Mouse (Mus musculus) liver, embryonic 12.5 days (tissue): ENCODE measurements at regions not wholly inside any gene's neighbourhood (a gene's known extent, or its start where the extent isn't known, plus 50 kb on each side); places are given as distances from the start of the nearest gene placed in this dataset.

Experiments used
- ATAC-seq: fragments of 200-750 bp; cut with Nextera tagmentation; 2 replicates; pipeline ENCODE4 v1.8.0; 2017; ENCODE audit warnings: moderate number of reproducible peaks, mild to moderate bottlenecking, moderate library complexity
- H3K27ac ChIP-seq: fragments of 300-500 bp; sonication (generic); 2 replicates; pipeline ENCODE4 v1.5.1; 2016; ENCODE audit warnings: mild to moderate bottlenecking
- H3K27me3 ChIP-seq: fragments of 300-500 bp; sonication (generic); replicated peaks from 2 replicates; pipeline ENCODE4 v1.6.1; 2016; ENCODE audit warnings: mild to moderate bottlenecking, moderate library complexity
- H3K36me3 ChIP-seq: fragments of 300-500 bp; sonication (generic); 2 replicates; pipeline ENCODE4 v1.6.1; 2016; ENCODE audit warnings: mild to moderate bottlenecking, moderate library complexity
- H3K4me1 ChIP-seq: fragments of 300-500 bp; sonication (generic); 2 replicates; pipeline ENCODE4 v1.6.1; 2016
- H3K4me2 ChIP-seq: fragments of 300-500 bp; sonication (generic); 2 replicates; pipeline ENCODE4 v1.6.1; 2016; ENCODE audit warnings: mild to moderate bottlenecking, moderate library complexity
- H3K4me3 ChIP-seq: fragments of 300-500 bp; sonication (generic); 2 replicates; pipeline ENCODE4 v1.5.1; 2016; ENCODE audit warnings: mild to moderate bottlenecking, moderate library complexity
- H3K9ac ChIP-seq: fragments of 300-500 bp; sonication (generic); 2 replicates; pipeline ENCODE4 v1.6.1; 2016; ENCODE audit warnings: mild to moderate bottlenecking, moderate library complexity
- H3K9me3 ChIP-seq: fragments of 300-500 bp; sonication (generic); replicated peaks from 2 replicates; pipeline ENCODE4 v1.6.1; 2016; ENCODE audit warnings: mild to moderate bottlenecking, moderate library complexity
- WGBS: fragments of 180-500 bp; shearing (Covaris S2); methylation state at CpG from one replicate; pipeline ENCODE4 v1.1.7; 2016; ENCODE audit not compliant: insufficient replicate concordance; 5-methylcytosine and 5-hydroxymethylcytosine counted together

- Histone ChIP-seq H3K9me3 (no peaks in the 10 kb centered on the region), H3K4me2 (no peak overlapping the region), H3K4me1 (no peaks in the 10 kb centered on the region), H3K4me3 (no peak overlapping the region), H3K9ac (no peak overlapping the region), H3K36me3 (no peaks in the 10 kb centered on the region), H3K27me3 (no peaks in the 10 kb centered on the region), H3K27ac (no peak overlapping the region)
- ATAC-seq = no peak
- WGBS = 89% methylated on average over 3 of the region's 3 CpGs
These were observed 221.2 kb downstream of the Mreg start for GRCm38 (mm10) chr1:71990936-71991335.

- no peak overlapping the region for H3K4me2 ChIP-seq
- 72% methylated on average over 3 of the region's 3 CpGs for WGBS
- H3K4me3 ChIP-seq = no peak overlapping the region
- H3K4me1 ChIP-seq = no peaks in the 10 kb centered on the region
- H3K36me3 ChIP-seq = no peaks in the 10 kb centered on the region
- no peak overlapping the region for H3K9ac ChIP-seq
- H3K27me3 ChIP-seq = no peaks in the 10 kb centered on the region
- H3K9me3 ChIP-seq = no peaks in the 10 kb centered on the region
- no peak for ATAC-seq
- no peak overlapping the region for H3K27ac ChIP-seq
These were observed 224.0 kb downstream of the Mreg start for GRCm38 (mm10) chr1:71988086-71988485.

DNA sequence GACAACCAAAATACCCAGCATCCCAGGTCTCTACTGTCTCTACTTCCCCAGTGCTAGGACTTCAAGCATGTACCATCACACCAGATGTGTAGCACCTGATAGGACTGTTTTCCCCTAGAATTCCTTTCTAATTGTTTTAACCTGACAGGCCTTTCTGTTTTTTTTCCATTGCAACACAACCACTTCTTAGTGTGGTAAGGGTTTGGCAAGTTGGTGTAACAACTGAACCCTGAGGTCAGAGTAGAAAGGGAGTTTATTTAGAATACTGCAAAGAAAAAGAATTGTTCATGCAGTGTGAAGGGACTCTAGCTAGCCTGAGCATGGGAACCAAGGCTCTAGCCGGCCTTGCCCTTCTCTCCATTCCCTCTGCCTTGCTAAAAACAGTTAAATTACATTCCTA is 226.1 kb downstream of the Mreg start:
- WGBS = 64% methylated on average over 1 of the region's 1 CpGs
- Histone ChIP-seq H3K27me3 (no peaks in the 10 kb centered on the region), H3K9ac (no peak overlapping the region), H3K36me3 (no peaks in the 10 kb centered on the region), H3K27ac (no peak overlapping the region), H3K4me3 (no peak overlapping the region), H3K9me3 (no peaks in the 10 kb centered on the region), H3K4me1 (no peaks in the 10 kb centered on the region), H3K4me2 (no peak overlapping the region)
- no peak for ATAC-seq

DNA sequence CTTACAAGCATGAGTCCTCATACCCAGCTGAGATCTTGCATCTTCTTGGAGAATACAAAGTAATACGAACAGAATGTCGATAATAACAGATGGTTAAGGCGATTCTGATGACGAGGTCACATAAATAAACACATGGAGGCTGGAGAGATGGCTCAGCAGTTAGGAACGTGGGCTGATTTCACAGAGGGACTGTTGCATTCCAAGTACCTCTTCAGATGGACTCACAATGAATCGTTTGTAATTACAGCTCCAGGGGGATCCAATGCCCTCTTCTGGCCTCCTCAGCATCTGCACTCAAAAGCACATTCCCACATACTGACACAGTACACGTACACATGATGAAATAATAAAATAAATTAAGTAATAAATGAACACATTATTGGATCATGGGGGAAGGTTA is 228.3 kb downstream of the Mreg start:
- Histone ChIP-seq H3K9me3 (no peaks in the 10 kb centered on the region), H3K27ac (no peak overlapping the region)
- 71% methylated on average over 7 of the region's 7 CpGs for WGBS

GRCm38 (mm10) chr1:71982423-71983262 is 229.5 kb downstream of the Mreg start:
- no peak overlapping the region for H3K4me3 ChIP-seq
- H3K4me2 ChIP-seq = no peak overlapping the region
- no peaks in the 10 kb centered on the region for H3K36me3 ChIP-seq
- no peak overlapping the region for H3K9ac ChIP-seq
- H3K27ac ChIP-seq = no peak overlapping the region
- 56% methylated on average over 5 of the region's 5 CpGs for WGBS
- H3K9me3 ChIP-seq = no peaks in the 10 kb centered on the region
- ATAC-seq = no peak
- H3K27me3 ChIP-seq = no peaks in the 10 kb centered on the region
- no peaks in the 10 kb centered on the region for H3K4me1 ChIP-seq

More for the DNA sequence above, 228.3 kb downstream of the Mreg start:
- no peaks in the 10 kb centered on the region for H3K27me3 ChIP-seq
- no peak overlapping the region for H3K4me3 ChIP-seq
- no peak for ATAC-seq
- H3K4me2 ChIP-seq = no peak overlapping the region
- no peaks in the 10 kb centered on the region for H3K4me1 ChIP-seq
- no peak overlapping the region for H3K9ac ChIP-seq
- H3K36me3 ChIP-seq = no peaks in the 10 kb centered on the region

GRCm38 (mm10) chr1:71980624-71981023 is 231.5 kb downstream of the Mreg start:
- H3K9me3 ChIP-seq = no peaks in the 10 kb centered on the region
- no peaks in the 10 kb centered on the region for H3K4me1 ChIP-seq
- H3K27me3 ChIP-seq = no peaks in the 10 kb centered on the region
- no peak overlapping the region for H3K27ac ChIP-seq
- ATAC-seq = no peak
- H3K36me3 ChIP-seq = no peaks in the 10 kb centered on the region
- WGBS = 57% methylated on average over 4 of the region's 4 CpGs
- no peak overlapping the region for H3K9ac ChIP-seq
- no peak overlapping the region for H3K4me2 ChIP-seq
- no peak overlapping the region for H3K4me3 ChIP-seq

- Histone ChIP-seq H3K9me3 (no peaks in the 10 kb centered on the region), H3K4me2 (no peak overlapping the region), H3K4me1 (no peaks in the 10 kb centered on the region), H3K36me3 (no peaks in the 10 kb centered on the region), H3K27me3 (no peaks in the 10 kb centered on the region), H3K4me3 (no peak overlapping the region), H3K9ac (no peak overlapping the region), H3K27ac (no peak overlapping the region)
- ATAC-seq = no peak
- WGBS = 74% methylated on average over 4 of the region's 4 CpGs
These were observed 232.8 kb downstream of the Mreg start for GRCm38 (mm10) chr1:71979261-71979660.

- ATAC-seq = no peak
- H3K27me3 ChIP-seq = no peaks in the 10 kb centered on the region
- no peaks in the 10 kb centered on the region for H3K4me1 ChIP-seq
- no peaks in the 10 kb centered on the region for H3K9me3 ChIP-seq
- H3K4me3 ChIP-seq = no peak overlapping the region
- H3K27ac ChIP-seq = no peak overlapping the region
- no peak overlapping the region for H3K4me2 ChIP-seq
- WGBS = 80% methylated on average over 5 of the region's 5 CpGs
- no peak overlapping the region for H3K9ac ChIP-seq
- no peaks in the 10 kb centered on the region for H3K36me3 ChIP-seq
These were observed 234.7 kb downstream of the Mreg start for GRCm38 (mm10) chr1:71977361-71977760.

- ATAC-seq = no peak
- WGBS = 28% methylated on average over 4 of the region's 4 CpGs
These were observed 237.4 kb downstream of the Mreg start for GRCm38 (mm10) chr1:71974715-71975114.

DNA sequence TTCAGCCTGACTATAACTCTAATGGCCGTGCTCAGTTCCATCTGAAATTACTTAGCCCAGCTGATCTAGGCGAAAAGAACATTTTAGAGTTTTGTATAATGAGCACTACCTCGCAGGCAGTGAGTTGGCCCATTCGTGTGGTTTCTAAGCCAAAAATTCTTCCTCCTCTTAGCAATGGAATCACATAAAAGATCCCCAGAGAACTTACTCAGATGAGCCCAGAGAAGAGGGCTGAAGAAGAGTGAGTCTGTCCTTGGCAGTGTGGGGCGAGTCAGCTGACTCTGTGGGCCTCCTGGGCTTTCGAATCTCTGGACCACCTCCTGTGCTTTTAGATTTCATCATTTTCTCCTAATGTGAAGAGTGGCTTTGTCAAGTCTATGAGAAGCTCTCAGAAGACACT is 240.2 kb downstream of the Mreg start:
- H3K9ac ChIP-seq = no peak overlapping the region
- 78% methylated on average over 6 of the region's 6 CpGs for WGBS
- H3K36me3 ChIP-seq = no peaks in the 10 kb centered on the region
- no peak overlapping the region for H3K4me2 ChIP-seq
- H3K4me3 ChIP-seq = no peak overlapping the region
- no peak for ATAC-seq
- H3K27ac ChIP-seq = no peak overlapping the region
- H3K9me3 ChIP-seq = no peaks in the 10 kb centered on the region
- no peaks in the 10 kb centered on the region for H3K4me1 ChIP-seq
- no peaks in the 10 kb centered on the region for H3K27me3 ChIP-seq

More at GRCm38 (mm10) chr1:71974715-71975114, 237.4 kb downstream of the Mreg start:
- Histone ChIP-seq H3K9ac (no peak overlapping the region), H3K4me3 (no peak overlapping the region), H3K27ac (no peak overlapping the region), H3K4me2 (no peak overlapping the region), H3K4me1 (no peaks in the 10 kb centered on the region), H3K36me3 (no peaks in the 10 kb centered on the region), H3K27me3 (no peaks in the 10 kb centered on the region), H3K9me3 (no peaks in the 10 kb centered on the region)

DNA sequence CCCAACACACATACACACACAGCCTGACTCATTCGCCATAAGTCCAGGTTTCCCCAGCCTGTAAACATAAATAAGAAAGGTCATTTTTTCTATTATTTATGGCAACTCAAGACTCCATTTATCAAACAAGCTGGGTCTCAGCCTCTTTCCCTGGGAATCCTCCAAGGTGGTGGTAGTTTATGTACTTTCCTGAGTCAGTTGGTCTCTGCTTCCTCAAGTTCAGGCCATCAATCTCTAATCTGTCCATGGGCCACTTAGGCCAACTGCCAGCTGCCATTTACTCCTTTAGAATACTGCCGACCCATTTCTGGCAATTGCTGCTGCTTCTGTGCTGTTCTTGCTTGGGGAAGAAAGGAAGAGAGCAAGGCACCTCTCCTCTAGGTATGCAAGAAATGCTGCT is 241.3 kb downstream of the Mreg start:
- H3K4me1 ChIP-seq = no peaks in the 10 kb centered on the region
- H3K9ac ChIP-seq = no peak overlapping the region
- H3K9me3 ChIP-seq = no peaks in the 10 kb centered on the region
- no peak for ATAC-seq
- no peak overlapping the region for H3K4me3 ChIP-seq
- H3K4me2 ChIP-seq = no peak overlapping the region
- no peak overlapping the region for H3K27ac ChIP-seq
- 67% methylated on average over 2 of the region's 2 CpGs for WGBS
- H3K36me3 ChIP-seq = no peaks in the 10 kb centered on the region
- no peaks in the 10 kb centered on the region for H3K27me3 ChIP-seq

DNA sequence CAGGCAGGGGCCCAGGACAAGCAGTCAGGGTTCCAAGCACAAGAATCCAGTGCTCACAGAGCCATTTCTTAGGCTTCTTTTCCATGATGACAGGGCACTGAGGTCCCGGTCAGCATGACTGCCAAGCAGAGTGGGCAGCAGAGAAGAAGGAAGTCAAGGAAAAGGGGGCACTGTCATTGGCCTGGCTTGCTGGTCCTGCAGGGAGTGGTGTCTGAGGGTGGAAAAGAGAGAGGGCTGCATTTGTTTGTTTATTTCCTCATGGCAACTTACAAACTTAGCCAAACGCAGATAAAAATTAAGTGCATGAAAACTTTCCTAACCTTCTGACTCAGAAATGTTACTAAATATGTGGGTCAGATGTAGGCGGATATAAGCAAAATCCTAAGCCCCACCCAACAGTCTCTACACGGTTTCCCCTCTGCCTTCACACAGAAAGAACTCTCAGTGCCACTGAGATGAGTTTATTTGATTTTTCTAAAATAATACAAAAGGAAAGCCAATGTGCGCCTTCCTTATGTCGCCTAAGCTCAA is 244.5 kb downstream of the Mreg start:
- H3K36me3 ChIP-seq = no peaks in the 10 kb centered on the region
- H3K4me1 ChIP-seq = no peaks in the 10 kb centered on the region
- no peak for ATAC-seq
- no peak overlapping the region for H3K9ac ChIP-seq
- no peak overlapping the region for H3K27ac ChIP-seq
- H3K27me3 ChIP-seq = no peaks in the 10 kb centered on the region
- no peak overlapping the region for H3K4me3 ChIP-seq
- no peak overlapping the region for H3K4me2 ChIP-seq
- 73% methylated on average over 6 of the region's 6 CpGs for WGBS
- H3K9me3 ChIP-seq = no peaks in the 10 kb centered on the region
